Mouse (Mus musculus) A20 (cell line): ENCODE measurements around the gene Sptan1.
"Not testable (repeated sequence)": the region's sequence is repeated elsewhere in the genome, so short reads cannot be mapped to it uniquely, and the experiment has no call there.

Experiments used
- DNase-seq: peaks from one replicate; pipeline ENCODE4 v3.0.0-alpha.2; 2011; ENCODE audit warnings: low read depth, low spot score

Gene Sptan1

DNA sequence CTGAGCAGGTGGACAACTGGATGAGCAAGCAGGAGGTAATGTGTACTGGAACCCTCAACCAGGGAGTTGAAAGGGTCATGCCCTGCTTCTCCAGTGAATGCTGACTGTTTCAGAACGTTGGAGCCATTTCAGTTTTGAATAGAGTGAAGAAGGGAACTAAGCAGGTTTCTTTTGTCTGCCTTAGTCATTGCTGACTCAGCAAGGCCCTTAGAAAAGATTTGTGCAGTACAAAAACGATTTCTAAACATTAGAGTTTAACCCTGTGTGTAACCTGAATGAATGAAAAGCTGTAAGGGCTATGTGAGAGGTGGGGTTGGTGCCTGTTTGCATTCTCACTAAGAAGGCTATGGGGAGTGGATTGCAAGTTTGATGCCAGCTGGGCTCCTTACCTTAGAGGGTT, 26.6 kb downstream of the Sptan1 start:
- no peak for DNase-seq

DNA sequence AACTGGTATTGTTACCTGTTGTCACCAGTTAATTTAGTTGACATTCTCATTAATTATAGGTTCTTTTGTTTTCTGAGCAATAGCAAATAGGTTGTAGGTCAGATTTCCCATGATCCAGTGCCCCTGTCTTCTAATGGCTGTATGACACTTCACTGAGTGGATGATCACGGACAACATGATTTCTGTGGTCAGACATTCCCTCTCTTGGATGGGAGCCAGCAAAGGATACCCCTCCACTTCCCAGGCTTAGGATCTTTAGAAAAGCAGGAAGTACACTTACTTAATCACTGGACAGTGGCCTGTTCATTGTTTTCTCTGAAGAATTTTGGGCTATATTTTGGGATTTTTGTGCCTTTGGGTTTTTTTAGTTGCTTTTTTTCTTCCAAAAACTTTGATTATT, 43.7 kb downstream of the Sptan1 start:
- no peak for DNase-seq

DNA sequence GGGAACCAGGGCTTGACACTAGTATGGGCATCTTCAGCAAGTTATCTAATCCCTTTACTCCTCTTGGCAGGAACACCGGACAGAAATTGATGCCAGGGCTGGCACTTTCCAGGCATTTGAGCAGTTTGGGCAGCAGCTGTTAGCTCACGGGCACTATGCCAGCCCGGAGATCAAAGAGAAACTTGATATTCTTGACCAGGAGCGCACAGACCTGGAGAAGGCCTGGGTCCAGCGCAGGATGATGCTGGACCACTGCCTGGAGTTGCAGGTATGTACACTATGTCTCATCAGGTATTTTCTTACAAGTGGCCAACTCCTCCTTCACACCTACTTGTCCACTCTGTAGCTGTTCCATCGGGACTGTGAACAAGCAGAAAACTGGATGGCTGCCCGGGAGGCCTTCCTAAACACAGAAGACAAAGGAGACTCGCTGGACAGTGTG, 45.5 kb downstream of the Sptan1 start:
- no peak for DNase-seq

DNA sequence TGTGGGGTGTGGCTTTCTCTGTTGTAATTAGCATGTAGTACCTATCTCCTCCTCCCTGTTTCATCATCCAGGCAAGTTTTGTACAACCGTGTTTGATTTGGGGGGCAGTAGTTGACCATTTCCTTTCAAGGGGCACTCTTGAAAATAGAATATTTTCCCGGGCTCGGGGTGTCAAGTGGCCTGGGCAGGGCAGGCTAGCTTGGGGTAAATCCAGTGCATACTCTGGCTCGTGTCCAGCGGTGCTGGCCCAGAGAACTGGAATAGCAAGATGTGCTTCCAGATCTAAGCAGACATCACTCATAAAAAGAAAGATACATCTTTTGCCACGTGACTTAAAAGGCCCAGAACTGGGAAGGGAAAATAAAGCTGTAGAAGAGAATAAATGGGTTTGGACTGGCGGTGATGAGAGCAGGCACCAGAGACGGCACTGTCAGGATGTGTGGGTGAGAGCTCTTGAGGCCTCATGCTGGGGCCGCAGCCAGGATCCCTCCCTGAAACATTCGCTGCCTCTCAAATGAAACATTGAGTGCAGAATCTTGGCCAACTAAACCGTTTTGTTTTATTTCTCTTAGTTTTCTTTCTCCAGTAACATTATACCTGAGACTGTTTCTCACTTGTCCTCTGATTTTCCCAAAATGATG, 49.1 kb downstream of the Sptan1 start:
- no peak for DNase-seq

DNA sequence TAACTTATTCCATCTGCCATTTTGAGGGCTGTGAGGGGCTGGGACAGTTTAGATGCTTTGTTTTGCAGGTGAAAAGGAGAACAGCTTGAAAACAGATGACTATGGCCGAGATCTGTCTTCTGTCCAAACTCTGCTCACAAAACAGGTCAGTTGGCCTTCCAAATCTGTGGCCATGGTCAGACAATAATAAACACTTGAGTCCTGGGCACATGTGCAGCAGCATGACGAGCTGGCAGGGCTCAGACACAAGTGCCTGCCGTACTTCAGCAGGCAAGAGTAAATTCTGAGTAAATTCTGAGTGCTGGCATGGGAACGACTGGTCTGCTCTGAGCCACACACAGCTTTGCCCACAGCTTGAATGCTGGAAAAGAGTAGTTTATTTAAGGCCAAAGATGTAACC, 60.1 kb downstream of the Sptan1 start:
- DNase-seq: no peak

DNA sequence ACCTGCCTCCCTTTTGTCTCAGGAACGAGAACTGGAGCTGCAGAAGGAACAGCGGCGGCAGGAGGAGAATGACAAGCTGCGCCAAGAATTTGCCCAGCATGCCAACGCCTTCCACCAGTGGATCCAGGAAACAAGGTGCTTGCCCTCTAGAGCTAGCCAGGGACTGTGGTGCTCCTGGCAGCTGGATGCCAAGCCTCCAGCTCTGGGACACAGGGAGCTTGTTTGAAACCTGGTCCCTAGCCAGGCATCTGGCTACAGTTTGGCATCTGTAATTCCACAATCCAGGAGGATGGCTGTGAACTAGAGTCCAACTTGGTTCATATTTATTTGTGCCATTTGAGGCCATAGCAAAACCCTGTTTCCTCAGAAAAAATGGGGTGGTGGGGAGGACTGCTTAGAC, 61.6 kb downstream of the Sptan1 start:
- no peak for DNase-seq

DNA sequence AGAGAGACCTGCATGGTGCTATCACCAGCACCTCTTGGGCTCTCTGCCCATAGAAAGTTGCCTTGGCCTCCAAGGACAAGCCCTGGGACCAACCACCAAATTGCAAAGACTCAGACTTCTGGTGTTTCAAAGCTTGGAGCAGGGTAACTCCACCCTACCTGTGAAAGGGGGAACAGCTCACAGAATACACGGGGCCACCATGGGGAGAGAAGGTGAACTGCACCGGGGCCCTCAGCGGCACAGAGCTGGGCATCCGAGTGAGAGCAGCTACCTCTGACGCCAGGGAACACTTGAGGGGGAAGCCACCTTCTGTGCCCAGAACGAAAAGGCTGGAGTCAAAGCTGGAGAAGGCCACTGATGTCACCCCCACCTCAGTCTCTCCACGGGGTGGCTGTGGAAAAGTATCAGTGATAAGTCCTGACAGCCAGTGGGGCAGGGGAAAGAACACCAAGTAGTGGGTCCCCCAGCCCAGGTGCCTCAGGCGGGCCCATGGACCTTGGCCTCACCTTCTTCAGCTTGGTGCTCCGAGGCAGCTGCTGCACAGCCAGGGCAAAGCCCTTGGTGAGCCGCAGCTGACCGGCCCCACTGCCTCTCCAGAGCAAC, 67.0 kb downstream of the Sptan1 start:
- DNase-seq: peak; percentile 19

DNA sequence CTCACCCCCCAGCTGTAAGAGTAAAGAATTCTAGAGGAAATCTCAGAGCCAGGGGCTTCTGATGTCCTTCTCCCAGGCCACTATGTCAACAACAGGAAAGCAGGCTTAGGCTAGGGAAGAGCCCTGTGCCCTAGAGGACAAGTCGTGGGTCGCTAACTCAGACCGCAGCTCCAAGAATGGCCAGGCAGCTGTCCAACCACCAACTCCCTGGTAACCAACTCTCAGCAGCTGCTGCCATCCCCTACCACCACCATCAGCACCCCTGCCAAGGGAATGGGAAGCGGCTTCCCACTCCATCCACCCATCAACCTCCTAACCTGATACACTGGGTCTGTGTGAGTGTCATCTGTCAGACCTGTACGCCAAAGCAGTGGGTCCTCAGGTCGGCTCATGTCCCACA, 67.6 kb downstream of the Sptan1 start:
- DNase-seq: no peak

DNA sequence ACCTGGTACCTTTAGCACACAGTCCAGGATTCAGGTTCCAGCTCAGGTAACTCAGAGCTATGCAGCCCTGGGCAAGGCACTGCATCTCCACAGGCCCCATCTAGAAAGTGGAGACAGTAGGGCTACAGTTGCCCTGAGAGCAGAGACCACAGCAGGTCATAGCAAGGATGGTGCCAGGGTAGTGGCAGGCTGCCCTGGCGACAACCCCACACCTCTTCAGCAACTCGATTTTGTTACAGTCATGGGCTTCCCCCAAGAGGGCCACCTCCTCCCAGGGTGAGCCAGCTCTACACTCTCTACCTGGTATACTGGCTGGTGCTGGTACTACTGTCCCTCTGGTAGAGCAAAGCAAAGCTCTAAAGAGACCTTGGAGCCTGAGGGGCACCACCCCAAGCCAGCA, 72.4 kb downstream of the Sptan1 start:
- no peak for DNase-seq

DNA sequence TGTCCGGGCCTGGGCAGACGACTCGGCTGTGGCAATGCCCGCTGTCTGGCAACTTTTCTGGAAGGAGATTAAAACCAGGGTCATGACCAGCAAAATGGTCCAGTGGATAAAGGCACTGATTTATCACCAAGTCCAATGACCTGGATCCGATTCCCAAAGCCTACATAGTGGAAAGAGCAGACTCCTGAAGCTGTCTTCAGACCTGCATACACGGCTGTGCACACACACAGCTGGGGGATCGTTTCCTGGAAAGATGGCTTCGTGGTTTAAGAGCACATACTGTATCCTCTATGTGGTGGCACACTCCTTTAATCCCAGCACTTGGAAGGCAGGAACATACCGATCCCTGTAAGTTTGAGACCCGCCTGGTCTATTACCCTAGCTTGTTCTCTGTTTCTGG, 73.0 kb downstream of the Sptan1 start:
- no peak for DNase-seq

DNA sequence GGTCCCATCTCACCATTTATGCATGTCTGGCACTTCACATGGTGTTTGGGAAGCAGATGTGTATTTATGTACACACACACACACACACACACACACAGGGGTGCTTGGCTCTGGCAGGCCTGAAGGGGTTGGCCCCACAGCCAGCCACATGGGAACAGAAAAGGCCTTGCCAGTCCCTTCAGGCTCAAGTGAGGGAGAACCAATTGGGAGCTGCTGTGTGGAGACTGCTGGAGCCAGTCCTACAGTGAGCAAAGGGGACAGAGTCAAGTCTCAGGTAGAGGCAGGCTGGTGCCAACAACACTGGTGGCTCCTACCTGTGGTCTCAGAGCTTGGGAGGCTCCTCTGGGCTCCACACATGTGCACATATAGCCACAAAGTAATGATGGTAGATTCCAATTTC, 74.3 kb downstream of the Sptan1 start:
- no peak for DNase-seq

DNA sequence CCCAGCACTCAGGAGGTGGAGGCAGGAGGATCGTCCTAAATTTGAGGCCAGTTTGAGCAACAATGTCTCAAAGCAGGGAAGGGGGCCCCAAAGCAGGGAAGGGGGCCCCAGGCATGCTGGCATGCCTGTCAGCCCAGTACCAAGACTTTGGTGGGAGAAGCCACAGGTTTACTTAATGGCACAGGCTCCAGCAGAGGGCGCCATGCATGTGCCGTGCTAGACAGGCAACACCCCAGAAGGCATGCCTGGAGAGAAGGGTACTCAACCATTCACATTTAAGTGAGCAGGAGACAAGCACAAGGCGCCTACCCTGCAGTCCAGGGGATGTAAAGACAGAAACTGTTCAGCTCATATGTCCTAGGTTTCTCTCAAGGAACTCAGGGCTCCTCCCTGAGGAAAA, 77.1 kb downstream of the Sptan1 start:
- peak; percentile 83 for DNase-seq

DNA sequence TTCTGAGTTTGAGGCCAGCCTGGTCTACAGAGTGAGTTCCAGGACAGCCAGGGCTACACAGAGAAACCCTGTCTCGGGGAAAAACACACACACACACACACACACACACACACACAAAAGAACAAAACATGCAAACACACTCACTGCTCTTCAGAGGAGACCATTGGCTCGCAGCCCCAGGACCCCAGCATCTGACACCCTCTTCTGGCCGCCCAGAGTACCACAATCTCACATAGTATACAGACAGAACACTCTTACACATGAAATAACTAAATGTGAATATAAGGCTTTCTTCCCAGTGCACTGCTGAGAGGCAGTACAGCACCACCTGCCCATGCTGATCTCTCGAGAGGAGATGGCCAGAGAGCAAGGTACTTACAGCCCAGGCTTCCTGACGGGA, 79.2 kb downstream of the Sptan1 start:
- no peak for DNase-seq

DNA sequence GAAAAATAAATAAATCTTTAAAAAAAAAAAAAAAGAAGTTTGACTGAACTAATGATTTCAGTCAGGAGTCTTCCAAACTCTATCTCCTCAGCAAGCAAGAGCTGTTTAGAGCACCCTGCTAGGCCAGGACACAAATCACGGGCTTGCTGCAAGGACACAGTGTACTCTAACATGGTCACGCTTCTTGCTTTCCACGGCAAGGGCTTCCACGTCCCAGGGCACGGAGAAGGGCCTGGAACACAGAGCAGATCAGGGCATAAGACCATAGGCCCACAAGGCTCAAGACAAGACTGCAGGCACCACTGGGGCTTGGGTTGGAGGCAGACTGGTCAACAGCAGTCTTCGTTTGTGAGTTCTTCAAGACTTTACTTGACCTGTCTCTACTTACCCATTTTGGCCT, 81.8 kb downstream of the Sptan1 start:
- DNase-seq: no peak

DNA sequence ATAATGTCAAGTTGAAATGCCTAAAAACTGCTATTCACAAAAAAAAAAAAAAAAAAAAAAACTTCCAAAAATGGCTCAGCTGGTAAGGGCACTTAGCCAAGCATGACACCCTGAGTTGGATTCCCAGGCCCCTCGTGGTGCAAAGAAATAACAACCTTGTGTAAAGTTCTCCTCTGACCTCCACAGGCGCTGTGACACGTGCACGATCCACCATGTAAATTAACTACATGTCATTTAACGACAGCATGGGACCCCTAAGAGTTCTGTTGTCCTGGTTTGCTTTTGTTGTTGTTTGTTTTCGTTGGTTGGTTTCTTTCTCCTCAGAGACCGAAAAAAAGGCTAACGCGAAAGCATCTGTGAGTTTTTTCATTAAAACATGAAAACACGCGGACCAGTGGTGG, 82.7 kb downstream of the Sptan1 start:
- DNase-seq: peak; percentile 68

DNA sequence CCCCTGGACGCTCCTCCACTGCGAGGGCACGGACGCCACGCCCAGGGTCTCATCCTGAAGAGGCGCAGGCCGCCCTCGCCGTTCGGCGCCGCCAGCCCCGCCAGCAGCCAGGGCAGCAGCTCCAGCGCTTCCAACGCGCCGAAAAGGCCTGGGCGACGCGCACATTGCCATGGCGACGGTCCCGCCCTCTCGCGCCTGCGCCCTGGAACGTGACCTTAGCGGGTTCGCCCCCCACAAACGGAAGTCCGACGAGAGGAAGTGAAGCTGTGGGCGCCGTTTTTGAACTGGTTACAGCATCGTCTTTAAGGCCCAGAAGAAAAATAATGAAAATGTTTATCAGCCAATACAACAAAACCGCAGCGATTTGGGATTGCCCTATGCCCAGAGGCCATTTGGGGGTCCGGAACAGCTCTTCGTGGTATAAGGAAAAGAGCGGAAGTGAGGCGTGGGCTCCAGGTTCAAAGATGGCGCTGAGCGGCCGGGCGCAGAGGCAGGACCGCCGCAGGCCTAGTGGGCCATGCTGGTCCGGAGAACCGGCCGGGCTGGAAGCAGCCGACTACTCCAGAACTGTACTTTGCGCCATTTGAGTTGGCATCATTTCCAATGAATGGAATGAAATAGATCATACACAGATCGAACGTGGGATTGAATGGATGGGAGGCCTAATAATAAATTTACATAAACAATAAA, 83.5 kb downstream of the Sptan1 start, which contains the start of gene Wdr34:
Wdr34 (minus strand) TSS at position 183 of the 690 bp plus-strand sequence.
- DNase-seq: peak; percentile 98

DNA sequence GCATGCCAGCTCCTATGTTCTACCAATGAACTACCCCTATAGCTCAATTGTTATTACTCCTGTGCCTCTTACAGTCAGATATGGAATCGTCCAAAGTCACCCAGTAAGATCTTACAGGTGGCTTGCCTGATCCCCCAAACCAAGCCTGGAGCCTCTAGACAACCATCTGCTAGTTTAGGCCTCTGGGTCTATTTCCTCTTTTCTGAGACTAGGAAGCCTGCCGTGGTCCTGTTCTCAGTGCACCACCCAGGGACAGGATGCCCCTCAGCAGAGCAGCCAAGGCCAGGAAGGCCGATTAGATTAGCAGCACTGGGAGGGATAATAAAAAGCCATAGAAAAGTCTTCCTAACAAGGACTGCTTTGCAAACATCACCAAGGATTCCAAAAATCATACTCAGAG, 84.5 kb downstream of the Sptan1 start:
- DNase-seq: peak; percentile 84

DNA sequence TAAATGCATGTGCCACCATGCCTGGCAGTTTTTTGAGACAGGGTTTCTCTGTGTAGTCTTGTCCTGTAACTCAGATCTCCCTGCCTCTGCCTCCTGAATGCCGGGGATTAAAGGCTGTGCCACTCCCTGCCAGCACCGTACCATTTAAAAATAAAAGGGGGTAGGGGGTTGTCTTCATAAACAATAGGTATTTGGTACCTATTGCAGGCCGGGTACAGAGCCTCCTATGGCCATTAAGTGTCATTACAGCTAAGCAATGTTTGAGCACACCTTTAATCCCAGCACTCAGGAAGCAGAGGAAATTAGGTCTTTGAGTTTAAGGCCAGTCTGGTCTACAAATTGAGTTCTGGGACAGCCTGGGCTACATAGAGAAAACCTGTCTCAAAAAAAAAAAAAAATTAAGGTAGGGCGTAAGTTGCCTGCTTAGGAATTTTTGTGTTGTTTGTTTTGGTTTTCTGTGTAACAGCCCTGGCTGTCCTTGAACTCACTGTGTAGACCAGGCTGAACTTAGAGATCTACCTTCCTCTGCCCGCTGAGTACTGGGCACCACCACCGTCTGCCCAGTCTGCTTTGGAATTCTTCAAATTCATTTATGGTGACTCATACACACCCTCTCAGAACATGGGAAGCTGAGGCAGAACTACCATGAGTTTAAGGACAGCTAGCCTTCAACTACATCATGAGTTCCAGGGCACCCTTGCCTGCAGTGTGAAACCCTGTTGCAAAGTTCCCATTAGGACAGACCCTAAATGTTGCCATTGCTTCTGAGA, 86.8 kb downstream of the Sptan1 start:
- peak; percentile 55 for DNase-seq

DNA sequence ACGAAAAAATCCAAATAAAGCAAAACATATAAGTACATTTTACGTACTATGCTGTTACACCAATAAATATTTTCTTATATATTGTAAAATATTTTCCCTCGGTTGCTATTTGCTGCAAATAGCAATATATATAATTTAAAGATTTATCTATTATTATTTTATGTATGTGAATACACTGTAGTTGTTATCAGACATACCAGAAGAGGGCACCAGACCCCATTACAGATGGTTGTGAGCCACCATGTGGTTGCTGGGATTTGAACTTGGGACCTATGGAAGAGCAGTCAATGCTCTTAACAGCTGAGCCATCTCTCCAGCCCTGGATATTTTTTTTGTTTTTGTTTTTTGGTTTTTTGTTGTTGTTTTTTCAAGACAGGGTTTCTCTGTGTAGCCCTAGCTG, 90.0 kb downstream of the Sptan1 start:
- DNase-seq: not testable (repeated sequence)

DNA sequence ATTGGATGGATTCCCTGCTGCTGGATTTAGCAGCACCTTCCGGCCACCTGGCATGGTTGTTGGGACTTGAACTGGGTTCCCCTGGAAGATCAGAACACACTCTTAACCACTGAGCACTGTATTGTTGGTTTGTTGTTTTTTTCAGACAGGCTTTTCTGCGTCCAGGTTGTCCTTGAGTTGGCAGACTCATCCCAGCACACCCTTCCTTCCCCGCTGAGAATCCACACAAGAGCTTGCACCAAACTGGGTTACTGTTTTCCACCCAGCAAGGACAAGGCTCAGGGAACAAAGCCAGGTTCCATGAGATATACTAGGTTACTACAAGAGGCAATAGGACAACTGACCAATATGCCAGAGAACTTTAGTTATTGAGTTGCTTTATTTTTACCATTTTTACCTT, 91.4 kb downstream of the Sptan1 start:
- no peak for DNase-seq

DNA sequence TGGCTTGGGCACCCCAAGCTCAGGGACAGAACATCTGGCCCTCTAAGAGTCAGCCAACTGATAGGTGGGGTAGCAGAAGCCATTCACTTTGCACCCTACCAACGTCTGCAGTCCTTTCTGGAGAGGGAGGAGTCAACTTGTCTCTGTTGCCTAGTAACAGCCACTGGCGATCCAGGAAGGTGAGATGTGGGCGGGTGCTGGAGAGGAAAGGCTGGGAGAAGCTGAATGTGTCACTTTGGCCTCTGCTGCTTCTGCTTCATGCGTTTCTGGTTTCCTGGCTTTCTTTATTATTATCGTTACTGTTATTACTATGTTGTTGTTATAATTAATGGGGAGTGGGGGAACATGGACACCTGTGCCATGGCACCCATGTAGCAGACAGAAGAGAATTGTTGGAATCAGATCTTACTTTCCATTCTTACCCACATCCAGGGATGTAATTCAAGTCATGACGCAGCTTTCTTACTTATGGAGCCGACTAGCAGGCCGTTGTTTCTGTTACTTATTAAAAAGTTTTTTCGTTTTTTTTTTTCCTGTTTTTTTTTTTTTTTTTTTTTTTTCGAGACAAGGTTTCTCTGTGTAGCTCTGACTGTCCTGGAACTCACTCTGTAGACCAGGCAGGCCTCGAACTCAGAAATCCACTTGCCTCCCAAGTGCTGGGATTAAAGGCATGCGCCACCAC, 92.0 kb downstream of the Sptan1 start, which contains the start of gene Set:
Set (plus strand) TSS at position 156 of the 682 bp plus-strand sequence.
- peak; percentile 80 for DNase-seq

DNA sequence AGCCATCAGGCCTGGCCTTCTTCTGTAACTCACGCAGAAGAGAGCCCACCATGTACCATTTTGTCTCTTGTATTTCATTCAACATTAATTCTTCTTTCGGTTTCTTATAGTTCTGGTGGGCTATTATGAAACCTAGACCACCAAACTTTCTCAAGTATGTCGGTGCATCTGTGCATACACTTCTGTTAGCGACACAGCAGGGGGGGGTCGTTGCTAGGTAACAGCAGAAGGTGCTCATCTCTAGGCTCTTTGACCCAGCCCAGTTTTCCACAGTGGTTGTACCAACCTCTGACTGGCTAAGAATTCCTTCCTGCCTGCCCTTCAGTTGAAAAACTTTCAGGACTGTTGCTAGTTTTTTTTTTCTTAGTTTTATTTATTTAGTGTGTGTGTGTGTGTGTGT, 93.1 kb downstream of the Sptan1 start:
- DNase-seq: peak; percentile 25
